Mouse (Mus musculus): Measurements from ENCODE around the gene Cyb561a3. TPM values are rescaled to one million over a fixed set of nuclear protein-coding genes. Genes with fewer than 3 reads are reported as not detected.

Cyb561a3 gene
- polyA plus RNA-seq, 1 experiment from 2014 or later, result 22.6 TPM

GRCm38 (mm10) chr19:10640080-10640479, 63.1 kb downstream of the Cyb561a3 start:
- 17% methylated on average over 5 of the region's 5 CpGs for WGBS
- Histone ChIP-seq H3K9me3 (ENCODE audit: control insufficient read depth, low read length) (no peaks in the 10 kb centered on the region), H3K27ac (ENCODE audit: low read length) (no peak overlapping the region), H3K27me3 (replicated peaks; ENCODE audit: control insufficient read depth, insufficient read depth, low read length) (no peaks in the 10 kb centered on the region), H3K9ac (replicated peaks; ENCODE audit: low read depth, low read length) (no peak overlapping the region), H3K4me1 (replicated peaks; ENCODE audit: control insufficient read depth, insufficient read depth, low read length) (peaks cover 3% of the 10 kb centered on the region), H3K4me3 (replicated peaks; ENCODE audit: low read length) (no peak overlapping the region), H3K36me3 (ENCODE audit: control insufficient read depth, insufficient read depth) (no peaks in the 10 kb centered on the region), H3K4me2 (ENCODE audit: low read length) (no peak overlapping the region)
- no peak; the same call in 1 of the 2 replicates for ATAC-seq

- no peak for ATAC-seq
Observed at GRCm38 (mm10) chr19:10640589-10641378, 63.8 kb downstream of the Cyb561a3 start.

More at GRCm38 (mm10) chr19:10640589-10641378, 63.8 kb downstream of the Cyb561a3 start:
- H3K4me1 ChIP-seq (replicated peaks; ENCODE audit: control insufficient read depth, insufficient read depth, low read length), result no peaks in the 10 kb centered on the region
- no peak overlapping the region for H3K9ac ChIP-seq (replicated peaks; ENCODE audit: low read depth, low read length)
- no peak overlapping the region for H3K4me2 ChIP-seq (ENCODE audit: low read length)
- H3K9me3 ChIP-seq (ENCODE audit: control insufficient read depth, low read length), result no peaks in the 10 kb centered on the region
- no peak overlapping the region for H3K27ac ChIP-seq (ENCODE audit: low read length)
- H3K27me3 ChIP-seq (replicated peaks; ENCODE audit: control insufficient read depth, insufficient read depth, low read length), result no peaks in the 10 kb centered on the region
- H3K36me3 ChIP-seq (ENCODE audit: control insufficient read depth, insufficient read depth), result no peaks in the 10 kb centered on the region
- 55% methylated on average over 13 of the region's 13 CpGs for WGBS
- H3K4me3 ChIP-seq (replicated peaks; ENCODE audit: low read length), result no peak overlapping the region

Other genes starting within 250 kb of the Cyb561a3 start
- 6.9 and 9.7 TPM in 2 replicates for gene Syt7, start 188.1 kb upstream of the Cyb561a3 start, polyA plus RNA-seq (2015; fragmentation: Nextera tagmentation; extraction: Ambion mirVana)
- gene Lrrc10b, start 119.7 kb upstream of the Cyb561a3 start, polyA plus RNA-seq (2015; fragmentation: Nextera tagmentation; extraction: Ambion mirVana), result 0.52 and 0.99 TPM in 2 replicates
- gene Ppp1r32, start 94.2 kb upstream of the Cyb561a3 start, polyA plus RNA-seq (2015; fragmentation: Nextera tagmentation; extraction: Ambion mirVana), result 1.7 and 2.1 TPM in 2 replicates
- gene Cpsf7, start 51.9 kb upstream of the Cyb561a3 start, polyA plus RNA-seq (2015; fragmentation: Nextera tagmentation; extraction: Ambion mirVana), result 58.4 and 59.3 TPM in 2 replicates
- 66.2 and 68.6 TPM in 2 replicates for gene Sdhaf2, start 51.0 kb upstream of the Cyb561a3 start, polyA plus RNA-seq (2015; fragmentation: Nextera tagmentation; extraction: Ambion mirVana)
- 47.0 and 49.5 TPM in 2 replicates for gene Tmem216, start 20.9 kb upstream of the Cyb561a3 start, polyA plus RNA-seq (2015; fragmentation: Nextera tagmentation; extraction: Ambion mirVana)
- 33.9 and 37.5 TPM in 2 replicates for gene Tmem138, start 190 bp downstream of the Cyb561a3 start, polyA plus RNA-seq (2015; fragmentation: Nextera tagmentation; extraction: Ambion mirVana)
- gene Ddb1, start 28.2 kb downstream of the Cyb561a3 start, polyA plus RNA-seq (2015; fragmentation: Nextera tagmentation; extraction: Ambion mirVana), result 277 and 292 TPM in 2 replicates
- gene Tkfc, start 28.5 kb downstream of the Cyb561a3 start, polyA plus RNA-seq (2015; fragmentation: Nextera tagmentation; extraction: Ambion mirVana), result 24.9 and 27.1 TPM in 2 replicates
- 0.30 and 0.81 TPM in 2 replicates for gene Vwce, start 57.0 kb downstream of the Cyb561a3 start, polyA plus RNA-seq (2015; fragmentation: Nextera tagmentation; extraction: Ambion mirVana)
- gene Pga5, start 100.9 kb downstream of the Cyb561a3 start, polyA plus RNA-seq (2015; fragmentation: Nextera tagmentation; extraction: Ambion mirVana), result not detected in 2 replicates
- gene Vps37c, start 111.6 kb downstream of the Cyb561a3 start, polyA plus RNA-seq (2015; fragmentation: Nextera tagmentation; extraction: Ambion mirVana), result 38.3 and 40.5 TPM in 2 replicates
- 0.06 and 0.10 TPM in 2 replicates for gene Cd5, start 161.8 kb downstream of the Cyb561a3 start, polyA plus RNA-seq (2015; fragmentation: Nextera tagmentation; extraction: Ambion mirVana)

Data from forebrain, embryonic 16.5 days (tissue).